Mouse (Mus musculus): ENCODE measurements around the gene Mmaa. TPM values are rescaled to one million over a fixed set of nuclear protein-coding genes. Genes with fewer than 3 reads are reported as not detected.

The Mmaa gene
- polyA plus RNA-seq, 1 experiment from 2014 or later: 19.6 TPM

- Histone ChIP-seq H3K4me2 (ENCODE audit: low read length) (no peak overlapping the region), H3K9me3 (replicated peaks; ENCODE audit: control insufficient read depth, low read length, poor library complexity, severe bottlenecking) (no peaks in the 10 kb centered on the region), H3K27ac (ENCODE audit: low read length) (no peak overlapping the region), H3K36me3 (ENCODE audit: control insufficient read depth, insufficient read depth, low read length) (peaks cover 15% of the 10 kb centered on the region), H3K4me3 (ENCODE audit: low read depth, low read length) (no peak overlapping the region), H3K4me1 (ENCODE audit: control insufficient read depth, insufficient read depth, low read length) (no peaks in the 10 kb centered on the region), H3K27me3 (ENCODE audit: control insufficient read depth, insufficient read depth, low read depth, low read length) (no peaks in the 10 kb centered on the region), H3K9ac (ENCODE audit: low read depth, low read length) (no peak overlapping the region)
- WGBS: 92% methylated on average over 8 of the region's 8 CpGs
- ATAC-seq: no peak
These were observed 17.4 kb downstream of the Mmaa start for GRCm38 (mm10) chr8:79277264-79277870.

DNA sequence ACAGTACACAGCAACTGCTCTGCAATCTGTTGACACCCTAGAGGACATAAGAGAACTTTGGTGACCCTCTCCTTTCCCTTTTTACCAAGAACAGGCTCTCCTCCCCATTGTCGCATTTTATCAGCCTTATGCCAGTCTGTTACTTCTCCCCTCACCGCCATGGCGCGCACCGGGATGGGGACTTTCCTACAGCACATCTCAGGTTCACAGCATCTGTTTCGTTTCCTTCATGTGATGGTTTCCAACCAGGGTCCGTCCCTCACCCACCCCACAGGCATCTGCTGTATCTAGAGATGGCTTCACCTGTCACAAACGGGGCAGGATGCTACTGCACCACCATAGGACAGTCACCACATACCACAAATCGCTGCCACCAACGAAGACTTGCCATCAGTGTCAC lies 19.8 kb downstream of the Mmaa start:
- no peaks in the 10 kb centered on the region for H3K27me3 ChIP-seq (ENCODE audit: control insufficient read depth, insufficient read depth, low read depth, low read length)
- WGBS: 96% methylated on average over 10 of the region's 10 CpGs
- peaks cover 11% of the 10 kb centered on the region for H3K36me3 ChIP-seq (ENCODE audit: control insufficient read depth, insufficient read depth, low read length)
- H3K9me3 ChIP-seq (replicated peaks; ENCODE audit: control insufficient read depth, low read length, poor library complexity, severe bottlenecking): no peaks in the 10 kb centered on the region
- H3K4me3 ChIP-seq (ENCODE audit: low read depth, low read length): no peak overlapping the region
- no peak for ATAC-seq
- no peak overlapping the region for H3K9ac ChIP-seq (ENCODE audit: low read depth, low read length)
- no peak overlapping the region for H3K27ac ChIP-seq (ENCODE audit: low read length)
- H3K4me1 ChIP-seq (ENCODE audit: control insufficient read depth, insufficient read depth, low read length): no peaks in the 10 kb centered on the region
- no peak overlapping the region for H3K4me2 ChIP-seq (ENCODE audit: low read length)

DNA sequence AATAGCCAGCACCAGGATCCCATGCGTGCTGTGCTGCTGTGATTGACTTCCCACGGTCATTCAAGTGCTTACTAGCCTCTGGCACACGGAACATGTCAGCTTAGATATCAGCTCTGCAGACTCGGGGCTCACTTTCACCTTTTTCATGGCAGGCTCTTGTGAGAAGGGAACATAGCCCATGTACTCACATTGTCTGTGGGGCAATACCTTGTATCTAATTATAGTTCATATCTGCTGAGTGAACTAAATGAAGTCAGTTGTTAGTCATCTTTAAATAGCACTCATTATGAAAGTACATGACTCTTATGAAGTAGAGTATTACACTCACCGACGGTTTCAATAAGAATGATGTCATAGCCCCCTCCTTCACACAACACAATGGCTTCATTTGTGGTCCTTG lies 21.0 kb downstream of the Mmaa start:
- no peak for ATAC-seq
- Histone ChIP-seq H3K4me2 (ENCODE audit: low read length) (no peak overlapping the region), H3K27ac (ENCODE audit: low read length) (no peak overlapping the region), H3K27me3 (ENCODE audit: control insufficient read depth, insufficient read depth, low read depth, low read length) (no peaks in the 10 kb centered on the region), H3K9me3 (replicated peaks; ENCODE audit: control insufficient read depth, low read length, poor library complexity, severe bottlenecking) (no peaks in the 10 kb centered on the region), H3K4me1 (ENCODE audit: control insufficient read depth, insufficient read depth, low read length) (no peaks in the 10 kb centered on the region), H3K4me3 (ENCODE audit: low read depth, low read length) (no peak overlapping the region), H3K36me3 (ENCODE audit: control insufficient read depth, insufficient read depth, low read length) (peaks cover 14% of the 10 kb centered on the region), H3K9ac (ENCODE audit: low read depth, low read length) (no peak overlapping the region)
- 95% methylated on average over 6 of the region's 6 CpGs for WGBS

- Histone ChIP-seq H3K27ac (ENCODE audit: low read length) (no peak overlapping the region), H3K36me3 (ENCODE audit: control insufficient read depth, insufficient read depth, low read length) (peaks cover 14% of the 10 kb centered on the region), H3K27me3 (ENCODE audit: control insufficient read depth, insufficient read depth, low read depth, low read length) (no peaks in the 10 kb centered on the region), H3K4me1 (ENCODE audit: control insufficient read depth, insufficient read depth, low read length) (no peaks in the 10 kb centered on the region), H3K4me3 (ENCODE audit: low read depth, low read length) (no peak overlapping the region), H3K4me2 (ENCODE audit: low read length) (no peak overlapping the region), H3K9me3 (replicated peaks; ENCODE audit: control insufficient read depth, low read length, poor library complexity, severe bottlenecking) (no peaks in the 10 kb centered on the region), H3K9ac (ENCODE audit: low read depth, low read length) (no peak overlapping the region)
- 74% methylated on average over 4 of the region's 4 CpGs for WGBS
- ATAC-seq: no peak
These were observed 22.1 kb downstream of the Mmaa start for GRCm38 (mm10) chr8:79272676-79273075.

- H3K9me3 ChIP-seq (replicated peaks; ENCODE audit: control insufficient read depth, low read length, poor library complexity, severe bottlenecking): no peaks in the 10 kb centered on the region
- no peak for ATAC-seq
- peaks cover 18% of the 10 kb centered on the region for H3K36me3 ChIP-seq (ENCODE audit: control insufficient read depth, insufficient read depth, low read length)
- H3K4me1 ChIP-seq (ENCODE audit: control insufficient read depth, insufficient read depth, low read length): no peaks in the 10 kb centered on the region
- no peak overlapping the region for H3K4me2 ChIP-seq (ENCODE audit: low read length)
- no peak overlapping the region for H3K4me3 ChIP-seq (ENCODE audit: low read depth, low read length)
- H3K27me3 ChIP-seq (ENCODE audit: control insufficient read depth, insufficient read depth, low read depth, low read length): no peaks in the 10 kb centered on the region
- WGBS: 92% methylated on average over 7 of the region's 7 CpGs
- H3K27ac ChIP-seq (ENCODE audit: low read length): no peak overlapping the region
- H3K9ac ChIP-seq (ENCODE audit: low read depth, low read length): no peak overlapping the region
These were observed 25.8 kb downstream of the Mmaa start for GRCm38 (mm10) chr8:79268921-79269320.

GRCm38 (mm10) chr8:79261920-79262319 lies 32.8 kb downstream of the Mmaa start:
- H3K36me3 ChIP-seq (ENCODE audit: control insufficient read depth, insufficient read depth, low read length): peaks cover 2% of the 10 kb centered on the region; the same call in 1 of the 2 replicates
- 92% methylated on average over 5 of the region's 5 CpGs for WGBS
- no peak overlapping the region for H3K27ac ChIP-seq (ENCODE audit: low read length)
- H3K27me3 ChIP-seq (ENCODE audit: control insufficient read depth, insufficient read depth, low read depth, low read length): no peaks in the 10 kb centered on the region
- no peaks in the 10 kb centered on the region for H3K4me1 ChIP-seq (ENCODE audit: control insufficient read depth, insufficient read depth, low read length)
- H3K9ac ChIP-seq (ENCODE audit: low read depth, low read length): no peak overlapping the region
- H3K9me3 ChIP-seq (replicated peaks; ENCODE audit: control insufficient read depth, low read length, poor library complexity, severe bottlenecking): peaks cover 3% of the 10 kb centered on the region; the same call in 1 of the 2 replicates
- H3K4me3 ChIP-seq (ENCODE audit: low read depth, low read length): no peak overlapping the region
- H3K4me2 ChIP-seq (ENCODE audit: low read length): no peak overlapping the region
- ATAC-seq: no peak

DNA sequence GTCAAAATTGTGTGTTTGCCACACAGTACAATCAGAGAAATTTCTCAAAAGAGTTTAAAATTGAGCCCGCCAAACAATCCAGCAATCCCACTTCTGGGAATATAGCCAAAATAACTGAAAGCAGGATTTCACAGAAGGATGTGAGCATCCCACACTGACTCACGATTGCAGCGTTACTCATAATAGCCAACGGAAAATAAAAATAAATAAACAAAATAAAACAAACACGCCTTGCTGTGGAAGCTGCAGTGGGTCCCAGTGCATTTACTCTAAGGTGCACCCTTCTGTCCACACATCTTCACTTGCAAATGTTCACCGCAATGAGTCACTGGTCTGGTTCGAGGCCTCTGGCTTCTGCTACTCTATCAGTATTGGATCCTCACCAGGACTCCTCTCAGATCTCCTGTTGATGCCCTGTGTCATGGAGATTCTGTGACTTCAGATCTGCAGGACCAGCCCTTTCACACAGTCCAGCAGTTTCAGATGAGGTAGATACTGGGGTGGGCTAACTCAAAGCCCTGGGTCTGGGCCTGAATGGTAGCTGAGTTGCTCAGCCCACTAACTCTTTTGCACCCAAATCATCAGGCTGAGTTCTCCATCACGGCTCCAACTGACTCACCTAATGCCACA lies 38.5 kb downstream of the Mmaa start:
- WGBS: 76% methylated on average over 8 of the region's 8 CpGs
- H3K4me2 ChIP-seq (ENCODE audit: low read length): no peak overlapping the region
- no peaks in the 10 kb centered on the region for H3K4me1 ChIP-seq (ENCODE audit: control insufficient read depth, insufficient read depth, low read length)
- ATAC-seq: no peak
- no peak overlapping the region for H3K4me3 ChIP-seq (ENCODE audit: low read depth, low read length)
- no peaks in the 10 kb centered on the region for H3K36me3 ChIP-seq (ENCODE audit: control insufficient read depth, insufficient read depth, low read length)
- H3K27me3 ChIP-seq (ENCODE audit: control insufficient read depth, insufficient read depth, low read depth, low read length): no peaks in the 10 kb centered on the region
- H3K27ac ChIP-seq (ENCODE audit: low read length): no peak overlapping the region
- no peaks in the 10 kb centered on the region for H3K9me3 ChIP-seq (replicated peaks; ENCODE audit: control insufficient read depth, low read length, poor library complexity, severe bottlenecking)
- no peak overlapping the region for H3K9ac ChIP-seq (ENCODE audit: low read depth, low read length)

DNA sequence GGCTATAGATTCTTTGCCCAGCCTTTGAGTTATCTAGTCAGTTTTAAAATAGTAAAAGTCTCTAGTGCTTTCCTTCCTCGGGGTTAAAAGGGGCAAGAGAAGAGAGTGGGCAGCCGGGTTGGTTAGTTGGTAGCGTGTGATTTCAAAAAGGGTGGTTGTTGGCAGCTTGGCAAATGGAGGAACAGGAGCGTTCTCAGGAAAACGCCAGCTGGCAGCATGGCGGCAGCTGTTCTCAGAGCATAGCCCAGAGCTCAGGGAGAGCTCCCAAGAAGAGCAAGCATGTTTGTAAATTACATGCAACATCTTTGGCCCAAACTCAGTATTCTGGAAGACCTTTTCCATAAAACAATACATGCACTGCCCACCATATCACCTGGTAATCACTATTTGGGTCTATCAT lies 41.0 kb downstream of the Mmaa start:
- H3K27ac ChIP-seq (ENCODE audit: low read length): no peak overlapping the region
- no peak overlapping the region for H3K4me3 ChIP-seq (ENCODE audit: low read depth, low read length)
- no peak for ATAC-seq
- WGBS: 88% methylated on average over 6 of the region's 6 CpGs
- no peaks in the 10 kb centered on the region for H3K36me3 ChIP-seq (ENCODE audit: control insufficient read depth, insufficient read depth, low read length)
- H3K9me3 ChIP-seq (replicated peaks; ENCODE audit: control insufficient read depth, low read length, poor library complexity, severe bottlenecking): no peaks in the 10 kb centered on the region
- no peak overlapping the region for H3K9ac ChIP-seq (ENCODE audit: low read depth, low read length)
- H3K4me1 ChIP-seq (ENCODE audit: control insufficient read depth, insufficient read depth, low read length): no peaks in the 10 kb centered on the region
- H3K4me2 ChIP-seq (ENCODE audit: low read length): no peak overlapping the region
- H3K27me3 ChIP-seq (ENCODE audit: control insufficient read depth, insufficient read depth, low read depth, low read length): no peaks in the 10 kb centered on the region

DNA sequence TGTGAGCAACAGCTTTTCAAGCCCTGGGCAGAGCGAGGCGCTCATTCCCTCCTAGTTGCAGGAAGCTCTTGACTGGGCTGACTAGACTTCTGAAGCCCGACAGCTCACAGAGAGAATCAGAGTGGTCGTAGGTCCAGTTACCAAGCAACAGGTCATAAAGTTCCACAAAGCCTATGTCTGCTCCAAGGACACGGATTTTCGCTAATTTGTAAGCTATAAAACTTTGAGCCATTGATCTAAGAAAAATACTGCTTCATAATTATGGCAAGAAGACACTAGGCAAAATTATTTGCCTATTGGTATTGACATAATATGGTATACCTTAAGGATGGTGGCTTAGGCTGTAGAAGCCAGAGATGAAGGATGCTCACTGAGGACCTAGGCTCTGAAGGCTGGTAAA lies 46.3 kb downstream of the Mmaa start, which contains the start of gene 1700011L22Rik:
Gene 1700011L22Rik, minus strand, starts transcription at position 101 of the 400 bp plus-strand sequence.
- no peaks in the 10 kb centered on the region for H3K27me3 ChIP-seq (ENCODE audit: control insufficient read depth, insufficient read depth, low read depth, low read length)
- 94% methylated on average over 6 of the region's 6 CpGs for WGBS
- no peak within 1 kb of the TSS for H3K4me2 ChIP-seq (ENCODE audit: low read length)
- H3K36me3 ChIP-seq (ENCODE audit: control insufficient read depth, insufficient read depth, low read length): no peaks in the 10 kb centered on the region
- H3K9me3 ChIP-seq (replicated peaks; ENCODE audit: control insufficient read depth, low read length, poor library complexity, severe bottlenecking): no peaks in the 10 kb centered on the region
- H3K4me1 ChIP-seq (ENCODE audit: control insufficient read depth, insufficient read depth, low read length): no peaks in the 10 kb centered on the region
- H3K27ac ChIP-seq (ENCODE audit: low read length): no peak within 1 kb of the TSS
- H3K4me3 ChIP-seq (ENCODE audit: low read depth, low read length): no peak within 1 kb of the TSS
- H3K9ac ChIP-seq (ENCODE audit: low read depth, low read length): no peak within 1 kb of the TSS
- no peak for ATAC-seq
